Mouse (Mus musculus) midbrain, embryonic 14.5 days (tissue): ENCODE measurements at regions not wholly inside any gene's neighbourhood (a gene's known extent, or its start where the extent isn't known, plus 50 kb on each side); places are given as distances from the start of the nearest gene placed in this dataset.

ENCODE experiments used
- ATAC-seq: fragments of 200-750 bp; cut with Nextera tagmentation; 2 replicates; pipeline ENCODE4 v1.8.0; 2017; ENCODE audit warnings: moderate number of reproducible peaks, moderate library complexity; ENCODE audit not compliant: low FRiP score, low TSS enrichment
- DNase-seq: peaks from one replicate; pipeline ENCODE4 v3.0.0-alpha.2; 2015
- H3K27ac ChIP-seq: fragments of 300-500 bp; sonication (generic); replicated peaks from 2 replicates; pipeline ENCODE4 v1.5.1; 2014; ENCODE audit warnings: mild to moderate bottlenecking, low read depth, low read length, moderate library complexity
- H3K27me3 ChIP-seq: fragments of 300-500 bp; sonication (generic); 2 replicates; pipeline ENCODE4 v1.6.1; 2014; ENCODE audit warnings: low read length, control low read depth, mixed read lengths; ENCODE audit not compliant: control insufficient read depth, insufficient read depth
- H3K36me3 ChIP-seq: fragments of 300-500 bp; sonication (generic); 2 replicates; pipeline ENCODE4 v1.6.1; 2014; ENCODE audit warnings: low read length, control low read depth; ENCODE audit not compliant: control insufficient read depth, insufficient read depth
- H3K4me1 ChIP-seq: fragments of 300-500 bp; sonication (generic); 2 replicates; pipeline ENCODE4 v1.6.1; 2014; ENCODE audit warnings: mild to moderate bottlenecking, antibody characterized with exemption, low read length, control low read depth; ENCODE audit not compliant: control insufficient read depth, insufficient read depth
- H3K4me2 ChIP-seq: fragments of 300-500 bp; sonication (generic); 2 replicates; pipeline ENCODE4 v1.6.1; 2014; ENCODE audit warnings: mild to moderate bottlenecking, low read length, moderate library complexity
- H3K4me3 ChIP-seq: fragments of 300-500 bp; sonication (generic); replicated peaks from 2 replicates; pipeline ENCODE4 v1.5.1; 2014; ENCODE audit warnings: low read depth, low read length
- H3K9ac ChIP-seq: fragments of 300-500 bp; sonication (generic); replicated peaks from 2 replicates; pipeline ENCODE4 v1.6.1; 2014; ENCODE audit warnings: mild to moderate bottlenecking, low read length, moderate library complexity
- H3K9me3 ChIP-seq: fragments of 300-500 bp; sonication (generic); 2 replicates; pipeline ENCODE4 v1.6.1; 2016; ENCODE audit warnings: low read length, control low read depth, mixed read lengths; ENCODE audit not compliant: control insufficient read depth
- WGBS: fragments of 180-500 bp; shearing (Covaris S2); extraction: QIAGEN DNeasy Blood & Tissue Kit; methylation state at CpG from one replicate; pipeline ENCODE4 v1.1.7; 2014; 5-methylcytosine and 5-hydroxymethylcytosine counted together

DNA sequence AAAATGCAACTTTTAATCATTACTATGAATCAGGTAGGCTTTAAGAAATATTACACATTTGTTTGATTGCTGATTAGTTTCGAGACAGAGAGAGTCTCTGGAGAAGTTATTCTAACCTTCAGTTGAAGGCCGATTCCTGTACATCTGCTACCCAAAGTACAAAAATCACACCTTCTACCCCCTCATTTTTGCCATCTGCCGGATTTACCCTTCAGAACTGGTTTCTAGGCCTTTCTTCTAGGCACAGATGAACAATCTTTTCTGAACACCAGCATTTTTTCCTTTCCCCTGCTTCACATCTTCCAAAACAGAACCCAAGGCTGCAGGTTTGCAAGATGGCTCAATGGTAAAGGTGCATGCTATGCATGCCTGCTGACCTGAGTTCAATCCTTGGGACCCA is 72.8 kb upstream of the Eepd1 start:
- no peak for ATAC-seq
- no peak overlapping the region for H3K4me2 ChIP-seq
- no peaks in the 10 kb centered on the region for H3K36me3 ChIP-seq
- H3K27ac ChIP-seq: no peak overlapping the region
- no peak overlapping the region for H3K9ac ChIP-seq
- no peak overlapping the region for H3K4me3 ChIP-seq
- no peaks in the 10 kb centered on the region for H3K27me3 ChIP-seq
- no peaks in the 10 kb centered on the region for H3K4me1 ChIP-seq
- 89% methylated on average over 3 of the region's 3 CpGs for WGBS
- DNase-seq: no peak
- H3K9me3 ChIP-seq: no peaks in the 10 kb centered on the region

DNA sequence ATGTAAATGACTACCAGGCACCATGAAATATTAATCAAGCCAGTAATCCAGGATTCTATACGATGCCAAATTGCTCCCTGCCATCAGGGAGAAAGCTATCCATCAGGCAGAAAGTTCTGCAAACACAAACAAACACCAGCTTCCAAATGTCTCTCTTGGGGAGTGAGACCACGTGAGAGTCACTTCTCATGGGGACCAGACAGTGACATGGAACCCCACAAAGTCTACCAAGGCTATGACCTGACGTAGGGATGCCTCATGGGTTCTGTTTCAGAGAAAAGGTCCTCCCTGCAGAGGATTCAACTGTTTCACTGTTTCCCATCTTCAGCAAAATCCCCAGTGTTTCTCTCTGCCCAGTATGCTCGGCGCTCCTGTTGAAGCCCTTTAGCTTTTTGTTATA is 71.6 kb upstream of the Eepd1 start:
- H3K4me2 ChIP-seq: no peak overlapping the region
- 79% methylated on average over 5 of the region's 5 CpGs for WGBS
- no peaks in the 10 kb centered on the region for H3K4me1 ChIP-seq
- no peak overlapping the region for H3K4me3 ChIP-seq
- no peak overlapping the region for H3K27ac ChIP-seq
- no peaks in the 10 kb centered on the region for H3K9me3 ChIP-seq
- H3K36me3 ChIP-seq: no peaks in the 10 kb centered on the region
- DNase-seq: no peak
- no peak overlapping the region for H3K9ac ChIP-seq
- no peak for ATAC-seq
- no peaks in the 10 kb centered on the region for H3K27me3 ChIP-seq

DNA sequence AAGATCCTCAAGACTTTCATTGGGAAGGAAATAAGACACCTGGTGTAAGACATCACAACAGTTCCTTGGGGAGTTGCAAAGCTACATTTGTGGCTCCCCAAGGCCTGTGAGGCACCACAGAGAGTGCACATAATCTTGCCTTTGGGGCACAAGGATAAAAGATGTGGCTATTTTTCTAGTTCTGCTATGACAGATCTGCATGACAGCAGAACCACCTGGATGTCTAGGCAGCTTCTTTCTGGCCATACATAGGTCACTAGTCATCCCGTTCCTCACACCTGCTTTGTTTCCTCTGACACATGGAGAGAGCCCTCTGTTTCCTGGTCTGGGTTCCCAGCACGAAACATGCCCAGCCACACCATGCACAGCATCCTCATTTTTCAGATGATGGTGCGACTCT is 67.5 kb upstream of the Eepd1 start:
- H3K9me3 ChIP-seq: no peaks in the 10 kb centered on the region
- no peak for DNase-seq
- 89% methylated on average over 3 of the region's 3 CpGs for WGBS
- H3K36me3 ChIP-seq: no peaks in the 10 kb centered on the region
- H3K4me3 ChIP-seq: no peak overlapping the region
- no peak overlapping the region for H3K27ac ChIP-seq
- H3K4me2 ChIP-seq: no peak overlapping the region
- no peak overlapping the region for H3K9ac ChIP-seq
- no peak for ATAC-seq
- no peaks in the 10 kb centered on the region for H3K27me3 ChIP-seq
- no peaks in the 10 kb centered on the region for H3K4me1 ChIP-seq

DNA sequence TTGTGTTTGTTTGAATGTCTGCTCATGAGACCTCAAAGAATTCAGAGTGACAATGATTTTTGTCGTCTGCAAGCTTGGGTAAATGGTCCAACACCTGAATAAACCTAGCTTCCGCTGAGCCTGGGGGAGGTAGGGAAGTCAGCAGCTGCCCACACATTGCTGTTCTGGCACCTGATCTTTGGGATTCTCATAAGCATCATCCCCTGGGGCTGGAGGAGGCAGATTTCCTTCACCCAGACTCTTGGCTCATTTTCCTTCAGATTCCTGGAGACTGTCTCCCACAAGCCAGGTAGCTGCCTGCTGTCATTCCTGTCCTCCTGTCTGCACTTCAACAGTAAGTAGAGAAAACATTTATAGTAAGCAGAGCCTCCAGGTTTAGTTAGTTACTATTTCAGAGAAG is 67.0 kb upstream of the Eepd1 start:
- 69% methylated on average over 2 of the region's 2 CpGs for WGBS
- Histone ChIP-seq H3K9me3 (no peaks in the 10 kb centered on the region), H3K27ac (no peak overlapping the region), H3K9ac (no peak overlapping the region), H3K36me3 (no peaks in the 10 kb centered on the region), H3K27me3 (no peaks in the 10 kb centered on the region), H3K4me3 (no peak overlapping the region), H3K4me1 (no peaks in the 10 kb centered on the region), H3K4me2 (no peak overlapping the region)
- DNase-seq (no peak), ATAC-seq (no peak)

DNA sequence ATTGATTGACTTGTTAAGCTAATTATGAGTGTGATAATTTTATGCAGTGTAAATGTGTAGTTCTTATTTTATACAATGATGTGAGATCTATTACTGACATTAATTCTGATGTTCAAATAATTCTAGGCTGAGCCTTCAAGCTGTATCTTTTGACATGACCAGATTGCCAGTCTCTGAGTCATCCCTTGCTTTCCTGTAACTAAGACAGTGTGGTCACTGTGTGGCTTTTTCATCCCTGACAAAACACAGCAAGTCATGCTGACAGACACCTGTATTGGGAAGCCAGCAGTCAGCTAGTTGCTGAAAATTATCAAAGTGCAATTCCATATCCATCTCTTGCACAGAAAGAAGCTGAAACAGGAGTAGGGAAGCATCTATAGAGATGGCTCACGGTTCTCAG is 54.4 kb upstream of the Eepd1 start:
- no peak overlapping the region for H3K4me3 ChIP-seq
- H3K27ac ChIP-seq: no peak overlapping the region
- H3K36me3 ChIP-seq: no peaks in the 10 kb centered on the region
- 85% methylated on average over 1 of the region's 1 CpGs for WGBS
- H3K4me1 ChIP-seq: no peaks in the 10 kb centered on the region
- ATAC-seq: no peak
- H3K9ac ChIP-seq: no peak overlapping the region
- no peak overlapping the region for H3K4me2 ChIP-seq
- H3K27me3 ChIP-seq: no peaks in the 10 kb centered on the region
- no peaks in the 10 kb centered on the region for H3K9me3 ChIP-seq
- no peak for DNase-seq

DNA sequence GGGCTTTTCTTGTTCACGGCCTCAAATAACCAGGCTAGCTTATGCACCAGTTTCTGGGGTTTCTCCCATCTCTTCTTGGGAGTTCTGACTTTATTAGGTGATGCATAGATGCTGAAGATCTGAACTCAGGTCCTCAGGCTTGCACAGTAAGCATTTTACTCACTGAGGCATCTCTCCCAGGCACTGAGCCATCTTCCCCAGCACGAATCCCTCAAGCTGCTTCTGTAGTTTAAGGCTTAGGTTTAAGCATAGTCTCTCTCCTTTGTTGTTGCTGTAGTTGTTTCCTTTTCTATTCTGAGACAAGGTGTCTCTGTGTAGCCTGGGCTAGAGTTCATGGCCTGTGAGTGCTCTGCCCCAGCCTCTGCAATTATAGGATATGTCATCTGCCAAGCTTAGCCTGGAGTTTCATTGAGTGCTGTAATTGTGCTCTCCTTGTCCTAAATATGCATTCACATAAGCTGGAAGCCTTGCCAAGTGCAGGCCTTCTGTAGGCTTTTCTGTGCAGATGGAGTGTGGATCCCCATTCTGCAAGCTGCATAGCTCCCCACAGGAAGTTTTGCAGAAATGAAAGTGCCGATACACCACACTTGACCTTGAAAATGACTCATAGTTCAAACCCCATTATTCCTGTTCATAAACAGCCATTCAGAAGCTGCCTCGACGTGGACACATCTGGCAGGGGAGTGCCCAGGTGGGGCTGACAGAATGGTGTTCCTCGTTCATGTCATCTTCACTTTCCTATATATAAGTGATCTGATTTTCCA is 51.7 kb upstream of the Eepd1 start:
- no peak overlapping the region for H3K4me2 ChIP-seq
- no peak overlapping the region for H3K27ac ChIP-seq
- no peak overlapping the region for H3K4me3 ChIP-seq
- DNase-seq: no peak
- no peak overlapping the region for H3K9ac ChIP-seq
- no peaks in the 10 kb centered on the region for H3K4me1 ChIP-seq
- no peaks in the 10 kb centered on the region for H3K27me3 ChIP-seq
- 87% methylated on average over 6 of the region's 6 CpGs for WGBS
- no peaks in the 10 kb centered on the region for H3K36me3 ChIP-seq
- no peaks in the 10 kb centered on the region for H3K9me3 ChIP-seq
- no peak for ATAC-seq
